14 mouse cellular contexts compared by ENCODE assay signal in the genomic region with DNA sequence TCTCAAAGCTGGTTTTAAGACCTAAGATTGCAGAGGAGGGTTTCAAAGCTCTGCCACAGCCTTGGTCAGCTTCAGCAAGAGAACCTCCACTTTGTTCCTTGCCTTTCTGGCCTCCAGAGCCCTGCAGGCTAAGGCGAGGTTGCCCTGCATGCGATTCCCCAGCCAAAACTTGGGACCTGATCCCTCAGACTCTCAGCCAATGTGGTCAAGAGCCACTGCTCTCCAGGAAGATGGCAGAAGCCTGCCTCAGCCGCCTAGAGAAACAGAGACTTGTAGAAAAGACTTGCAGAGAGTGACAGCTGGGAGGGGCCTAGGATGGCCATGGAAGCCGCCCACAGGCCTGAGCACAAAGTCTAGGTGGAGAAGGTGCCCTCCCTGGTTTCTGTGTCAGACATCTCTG. TPM values are rescaled to one million over a fixed set of nuclear protein-coding genes. Genes with fewer than 3 reads are reported as not detected.
DNase-seq lines count a peak whose midpoint lies in the region; ATAC-seq lines count a peak whose summit lies in the region.
"Had no signal": no experiment of that assay in that cellular context is flagged by ENCODE, and none has a peak within 500 bp of the region (broad histone marks: within the 10 kb centered on the region; RNA-seq: fewer than 3 reads in every experiment).

No protein-coding gene starts in this region.

- H3K36me3 ChIP-seq in forebrain, embryonic 13.5 days (ENCODE audit: poor library complexity, severe bottlenecking), result peaks cover 3% of the 10 kb centered on the region
- H3K36me3 ChIP-seq: limb, embryonic 10.5 days; liver, embryonic 15.5 days; stomach, embryonic 15.5 days had no signal

- WGBS in forebrain, embryonic 13.5 days, result 73% methylated on average over 4 of the region's 4 CpGs

- no peaks in the 10 kb centered on the region for H3K9me3 ChIP-seq in forebrain, embryonic 13.5 days (replicated peaks)
- H3K9me3 ChIP-seq: limb, embryonic 10.5 days; liver, embryonic 15.5 days; stomach, embryonic 15.5 days had no signal

- peak overlapping the region; percentile 72; the same call in 1 of the 2 replicates for H3K9ac ChIP-seq in forebrain, embryonic 13.5 days
- H3K9ac ChIP-seq: liver, embryonic 15.5 days; stomach, embryonic 15.5 days had no signal

- H3K27me3 ChIP-seq in forebrain, embryonic 13.5 days, result no peaks in the 10 kb centered on the region

- peak overlapping the region; percentile 60; the same call in 1 of the 2 replicates for H3K4me3 ChIP-seq in forebrain, embryonic 13.5 days
- H3K4me3 ChIP-seq: liver, embryonic 15.5 days had no signal

- peak overlapping the region; percentile 66 for H3K4me2 ChIP-seq in forebrain, embryonic 13.5 days

- peak; percentile 35 for DNase-seq in kidney, adult 18-20 months
- DNase-seq in kidney, postnatal 10 days, result no peak
- peak; percentile 70 for DNase-seq in cerebellum, adult 9-11 months
- DNase-seq in kidney, postnatal 25 days, result peak; percentile 44 to 64
- no peak for DNase-seq in adrenal gland, adult 8-10 months
- no peak for DNase-seq in urinary bladder, postnatal 10 days (ENCODE audit: low spot score)
- DNase-seq: heart, postnatal 4 days; right cerebral cortex, postnatal 14 days had no signal

- no peak for ATAC-seq in forebrain, embryonic 13.5 days

- H3K27ac ChIP-seq in forebrain, embryonic 13.5 days, result no peak overlapping the region
- H3K27ac ChIP-seq: liver, embryonic 15.5 days; macrophage; stomach, embryonic 15.5 days had no signal

- H3K4me1 ChIP-seq in forebrain, embryonic 13.5 days, result peaks cover 60% of the 10 kb centered on the region

RNA-seq across cellular contexts. Expression of a gene that starts 1.4 kb away (rescaled TPM):
- 80.3 and 99.0 TPM in 2 replicates for polyA plus RNA-seq in forebrain, embryonic 13.5 days (2015; fragmentation: Nextera tagmentation; extraction: Ambion mirVana)
- total RNA-seq in adrenal gland, adult 8-10 months (2022), result 10 to 100 TPM; 21.8 to 48.2 (median 31.7) TPM
- total RNA-seq: CH12.LX had no signal

Comparison
In these comparisons a context has a peak if more than half of its experiments do, and no peak if none do; other contexts are left out.
1. DNase-seq: peak in kidney, adult 18-20 months (single experiment), cerebellum, adult 9-11 months (single experiment) and kidney, postnatal 25 days (2 of 2); none in kidney, postnatal 10 days (single experiment), adrenal gland, adult 8-10 months (single experiment) and urinary bladder, postnatal 10 days (single experiment).